Mouse (Mus musculus) ES-Bruce4 (cell line): ENCODE measurements at regions not wholly inside any gene's neighbourhood (a gene's known extent, or its start where the extent isn't known, plus 50 kb on each side); places are given as distances from the start of the nearest gene placed in this dataset.

Experiments used
- H3K27ac ChIP-seq: 2 replicates; pipeline ENCODE4 v1.5.1; 2012; ENCODE audit warnings: low read length, inconsistent platforms; ENCODE audit not compliant: insufficient read depth
- H3K27me3 ChIP-seq: 2 replicates; pipeline ENCODE4 v1.6.1; 2012; ENCODE audit warnings: mild to moderate bottlenecking, low read length, inconsistent platforms; ENCODE audit not compliant: control insufficient read depth, poor library complexity, insufficient read depth, severe bottlenecking
- H3K36me3 ChIP-seq: 2 replicates; pipeline ENCODE4 v1.6.1; 2012; ENCODE audit warnings: inconsistent platforms, mild to moderate bottlenecking, low read length, moderate library complexity; ENCODE audit not compliant: control insufficient read depth, poor library complexity, insufficient read depth, severe bottlenecking
- H3K4me1 ChIP-seq: one replicate; pipeline ENCODE4 v1.8.1; 2011; ENCODE audit warnings: low read length; ENCODE audit not compliant: control insufficient read depth, insufficient read depth
- H3K4me3 ChIP-seq: 2 replicates; pipeline ENCODE4 v1.5.1; 2011; ENCODE audit warnings: low read depth, mild to moderate bottlenecking, low read length
- H3K9ac ChIP-seq: 2 replicates; pipeline ENCODE4 v1.6.1; 2012; ENCODE audit warnings: low read depth, mild to moderate bottlenecking, inconsistent platforms; ENCODE audit not compliant: poor library complexity, severe bottlenecking
- H3K9me3 ChIP-seq: replicated peaks from 2 replicates; pipeline ENCODE4 v1.6.1; 2012; ENCODE audit warnings: mild to moderate bottlenecking, low read length, inconsistent platforms; ENCODE audit not compliant: control insufficient read depth, poor library complexity, insufficient read depth, severe bottlenecking
- CTCF ChIP-seq: IDR thresholded peaks from one replicate; pipeline ENCODE4 v1.8.1; 2011; ENCODE audit warnings: low read depth, low read length
- EP300 ChIP-seq: IDR thresholded peaks from 2 replicates; pipeline ENCODE4 v1.6.1; 2011; ENCODE audit warnings: low read depth, low read length; ENCODE audit not compliant: insufficient read depth
- POLR2A ChIP-seq: IDR thresholded peaks from one replicate; pipeline ENCODE4 v1.8.1; 2011; ENCODE audit warnings: low read length; ENCODE audit not compliant: insufficient read depth

GRCm38 (mm10) chr12:77084744-77085143, 122.7 kb upstream of the Max start:
- no peak overlapping the region for H3K9ac ChIP-seq
- no peaks in the 10 kb centered on the region for H3K36me3 ChIP-seq
- H3K4me3 ChIP-seq, result no peak overlapping the region
- no peaks in the 10 kb centered on the region for H3K9me3 ChIP-seq
- no peak overlapping the region for H3K27ac ChIP-seq
- no peaks in the 10 kb centered on the region for H3K4me1 ChIP-seq
- H3K27me3 ChIP-seq, result no peaks in the 10 kb centered on the region
- no peak for TF ChIP-seq POLR2A
- TF ChIP-seq CTCF, result no peak
- TF ChIP-seq EP300, result no peak

- Histone ChIP-seq H3K27me3 (no peaks in the 10 kb centered on the region), H3K4me1 (no peaks in the 10 kb centered on the region), H3K27ac (no peak overlapping the region), H3K4me3 (no peak overlapping the region), H3K9me3 (no peaks in the 10 kb centered on the region), H3K36me3 (no peaks in the 10 kb centered on the region), H3K9ac (no peak overlapping the region)
- TF ChIP-seq EP300, result no peak
- no peak for TF ChIP-seq CTCF
- no peak for TF ChIP-seq POLR2A
These were observed 122.3 kb upstream of the Max start for GRCm38 (mm10) chr12:77084343-77084742.

DNA sequence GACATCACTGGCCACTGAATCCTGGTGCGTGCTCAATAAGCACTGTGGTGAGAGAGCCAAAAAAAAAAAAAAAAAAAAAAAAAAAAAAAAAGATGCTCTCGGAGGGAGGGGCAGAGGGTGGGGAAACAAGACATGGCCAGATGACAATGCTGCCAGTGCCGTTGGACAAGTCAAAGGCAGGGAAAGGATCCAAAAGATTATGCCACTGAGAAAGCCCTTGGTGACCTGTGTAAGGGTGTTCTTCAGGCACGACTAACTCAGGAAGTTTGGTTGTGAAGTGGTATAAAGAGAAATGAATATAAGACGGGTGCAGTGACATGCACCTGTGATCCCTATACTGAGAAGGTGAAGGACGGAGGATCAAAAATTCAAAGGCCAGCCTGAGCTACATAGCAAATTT, 121.8 kb upstream of the Max start:
- Histone ChIP-seq H3K27ac (no peak overlapping the region), H3K4me1 (no peaks in the 10 kb centered on the region), H3K9me3 (no peaks in the 10 kb centered on the region), H3K27me3 (no peaks in the 10 kb centered on the region), H3K9ac (no peak overlapping the region), H3K4me3 (no peak overlapping the region), H3K36me3 (no peaks in the 10 kb centered on the region)
- TF ChIP-seq POLR2A (no peak), CTCF (no peak), EP300 (no peak)

GRCm38 (mm10) chr12:77081774-77082173, 119.8 kb upstream of the Max start:
- no peak for TF ChIP-seq CTCF

DNA sequence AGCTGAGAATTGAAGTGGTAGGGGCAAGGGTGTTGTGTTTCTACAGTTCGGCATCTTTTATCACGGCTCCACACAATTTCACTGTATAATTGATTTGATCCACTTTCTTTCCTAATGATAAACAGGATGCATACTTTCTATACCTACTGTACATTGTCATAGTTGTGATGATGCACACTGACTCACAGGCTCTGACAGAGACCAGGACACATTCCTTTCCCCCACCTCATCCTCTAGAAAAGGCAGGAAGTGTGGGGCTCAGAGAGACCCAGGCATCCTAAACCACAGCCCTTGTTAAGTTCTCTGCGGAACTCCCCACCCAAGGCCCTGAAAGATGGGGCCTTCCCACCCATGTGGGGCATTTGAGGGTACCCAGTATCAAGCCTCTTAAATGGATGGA, 117.5 kb upstream of the Max start:
- TF ChIP-seq EP300 (no peak), CTCF (no peak), POLR2A (no peak)
- Histone ChIP-seq H3K4me1 (no peaks in the 10 kb centered on the region), H3K36me3 (no peaks in the 10 kb centered on the region), H3K9me3 (no peaks in the 10 kb centered on the region), H3K27me3 (no peaks in the 10 kb centered on the region), H3K9ac (no peak overlapping the region), H3K27ac (no peak overlapping the region), H3K4me3 (no peak overlapping the region)

More at GRCm38 (mm10) chr12:77081774-77082173, 119.8 kb upstream of the Max start:
- H3K9me3 ChIP-seq, result no peaks in the 10 kb centered on the region
- H3K4me1 ChIP-seq, result no peaks in the 10 kb centered on the region
- H3K36me3 ChIP-seq, result no peaks in the 10 kb centered on the region
- no peaks in the 10 kb centered on the region for H3K27me3 ChIP-seq
- H3K9ac ChIP-seq, result no peak overlapping the region
- no peak overlapping the region for H3K27ac ChIP-seq
- H3K4me3 ChIP-seq, result no peak overlapping the region

- Histone ChIP-seq H3K36me3 (no peaks in the 10 kb centered on the region), H3K4me3 (no peak overlapping the region), H3K9ac (no peak overlapping the region), H3K27me3 (no peaks in the 10 kb centered on the region), H3K27ac (no peak overlapping the region), H3K9me3 (no peaks in the 10 kb centered on the region), H3K4me1 (no peaks in the 10 kb centered on the region)
- TF ChIP-seq POLR2A (no peak), EP300 (no peak), CTCF (no peak)
These were observed 114.7 kb upstream of the Max start for GRCm38 (mm10) chr12:77076678-77077077.

GRCm38 (mm10) chr12:77074602-77075001, 112.6 kb upstream of the Max start:
- H3K4me1 ChIP-seq, result no peaks in the 10 kb centered on the region
- no peak overlapping the region for H3K27ac ChIP-seq
- no peaks in the 10 kb centered on the region for H3K9me3 ChIP-seq
- no peaks in the 10 kb centered on the region for H3K27me3 ChIP-seq
- TF ChIP-seq CTCF, result no peak
- no peak for TF ChIP-seq POLR2A
- TF ChIP-seq EP300, result no peak
- H3K36me3 ChIP-seq, result no peaks in the 10 kb centered on the region
- no peak overlapping the region for H3K4me3 ChIP-seq
- H3K9ac ChIP-seq, result no peak overlapping the region
